Mouse (Mus musculus): ENCODE results near the gene Cd93. TPM values are rescaled to one million over a fixed set of nuclear protein-coding genes. Genes with fewer than 3 reads are reported as not detected.

Cd93 gene
- total RNA-seq, 2 experiments from 2014 or later: 5.0 to 6.2 TPM

- DNase-seq: no peak
Measured at GRCm38 (mm10) chr2:148441421-148441820, 1.9 kb downstream of the Cd93 start.

- no peak for DNase-seq
Measured at GRCm38 (mm10) chr2:148439691-148440276, 3.6 kb downstream of the Cd93 start.

GRCm38 (mm10) chr2:148436285-148436684, 7.1 kb downstream of the Cd93 start:
- DNase-seq: no peak

GRCm38 (mm10) chr2:148432346-148432745, 11.0 kb downstream of the Cd93 start:
- no peak for DNase-seq

DNA sequence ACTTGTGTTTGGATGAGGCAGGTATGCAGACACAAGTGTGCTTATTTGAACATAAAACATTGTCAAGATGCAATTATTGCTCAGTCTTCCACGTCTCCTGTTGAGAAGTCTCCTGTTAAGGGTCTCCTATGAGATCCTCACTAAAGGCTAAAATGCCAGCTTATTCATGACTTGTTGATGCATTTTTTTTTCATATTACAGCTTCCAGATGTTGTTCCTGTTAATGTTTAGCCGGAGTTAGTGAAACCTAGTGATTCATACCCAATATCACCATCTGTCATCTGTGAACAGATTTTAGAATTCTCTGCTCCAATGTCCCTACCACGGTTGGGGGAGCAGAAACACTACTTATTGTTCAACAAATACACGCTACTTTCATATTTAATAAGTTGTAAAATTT, 12.4 kb downstream of the Cd93 start:
- DNase-seq: no peak

DNA sequence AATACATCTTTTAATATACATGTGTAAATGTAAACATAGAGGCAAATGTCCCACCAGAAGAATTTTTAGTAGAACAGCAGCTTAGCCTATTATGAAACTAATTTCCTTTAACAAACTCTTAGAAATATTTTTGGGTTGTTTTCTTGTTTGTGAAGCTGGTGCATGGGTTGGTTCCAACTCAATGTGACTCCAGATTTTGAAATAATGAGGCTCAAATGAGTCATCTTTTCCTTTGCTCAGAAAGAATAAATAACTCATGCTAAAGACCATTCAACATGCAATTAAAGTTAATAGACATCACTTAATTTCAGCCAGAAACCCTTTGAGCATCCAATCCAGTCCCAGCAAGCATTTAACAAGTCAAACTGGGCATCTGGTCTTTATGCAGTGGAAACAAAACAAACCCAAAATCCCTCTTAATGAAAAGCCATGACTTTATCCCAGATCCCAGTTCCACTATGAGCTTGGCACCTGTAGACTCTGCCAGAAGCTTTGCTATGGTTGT, 14.3 kb downstream of the Cd93 start:
- no peak for DNase-seq

GRCm38 (mm10) chr2:148428523-148428922, 14.8 kb downstream of the Cd93 start:
- no peak for DNase-seq

GRCm38 (mm10) chr2:148427553-148427952, 15.8 kb downstream of the Cd93 start:
- no peak for DNase-seq

- no peak for DNase-seq
Measured at GRCm38 (mm10) chr2:148425709-148426382, 17.5 kb downstream of the Cd93 start.

DNA sequence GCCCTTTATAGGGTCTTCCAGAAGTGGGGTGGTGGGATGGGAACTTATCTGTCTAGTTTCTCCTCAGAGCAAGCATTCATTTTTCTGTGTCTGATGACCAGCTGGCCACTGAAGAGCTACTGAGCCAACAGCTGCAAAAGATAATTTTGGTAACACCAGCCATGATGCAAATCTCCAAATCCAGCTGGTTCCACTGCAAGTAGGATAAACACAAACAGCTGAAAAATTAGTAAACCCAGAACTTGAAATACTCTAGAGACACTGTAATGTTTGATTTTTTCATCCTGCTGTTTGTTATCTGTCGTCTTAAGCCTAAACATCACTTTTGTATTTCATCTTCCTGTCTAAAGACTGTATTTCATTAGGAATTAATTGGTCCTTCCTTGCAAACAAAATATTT, 21.7 kb downstream of the Cd93 start:
- no peak for DNase-seq

DNA sequence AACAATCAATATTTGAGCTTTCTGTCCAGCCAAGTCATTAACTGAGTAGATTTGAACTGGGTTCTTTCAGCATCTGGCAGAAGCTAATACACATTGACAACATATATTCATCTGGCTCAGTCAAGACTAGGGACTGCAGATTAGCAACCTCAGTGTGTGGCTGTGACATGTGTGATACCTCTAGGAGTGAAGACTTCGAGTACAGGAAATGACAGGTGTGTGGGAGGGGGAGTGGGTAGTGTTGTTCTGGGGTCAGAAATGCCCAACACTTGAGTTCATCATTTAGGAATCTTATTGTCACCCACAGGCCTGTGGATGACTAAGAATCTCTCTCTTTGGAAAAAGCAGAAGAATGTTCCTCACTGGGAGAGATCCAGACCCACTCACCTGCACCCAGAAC, 22.3 kb downstream of the Cd93 start:
- no peak for DNase-seq

- no peak for DNase-seq
Measured at GRCm38 (mm10) chr2:148419776-148420175, 23.6 kb downstream of the Cd93 start.

- DNase-seq: no peak
Measured at GRCm38 (mm10) chr2:148419151-148419550, 24.2 kb downstream of the Cd93 start.

DNA sequence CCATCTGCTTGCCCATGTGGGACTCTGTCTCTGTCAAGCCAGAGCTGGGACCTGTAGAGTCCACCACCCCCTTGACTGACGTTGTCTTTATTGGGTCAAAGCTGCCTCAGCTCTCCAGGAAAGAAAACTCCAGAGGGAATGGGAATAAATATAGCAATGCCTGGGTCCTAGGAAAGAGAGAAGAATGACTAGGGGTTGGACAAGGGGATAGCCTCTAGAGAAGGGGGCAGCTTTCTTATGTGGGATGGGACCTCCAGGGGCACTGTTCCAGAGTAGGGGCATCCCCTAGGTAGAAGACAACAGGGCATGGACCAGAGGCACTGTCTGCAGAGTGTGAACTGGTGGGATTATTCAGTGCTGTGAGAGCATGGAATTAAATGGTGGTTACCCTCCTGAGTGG, 33.5 kb downstream of the Cd93 start:
- DNase-seq: no peak

DNA sequence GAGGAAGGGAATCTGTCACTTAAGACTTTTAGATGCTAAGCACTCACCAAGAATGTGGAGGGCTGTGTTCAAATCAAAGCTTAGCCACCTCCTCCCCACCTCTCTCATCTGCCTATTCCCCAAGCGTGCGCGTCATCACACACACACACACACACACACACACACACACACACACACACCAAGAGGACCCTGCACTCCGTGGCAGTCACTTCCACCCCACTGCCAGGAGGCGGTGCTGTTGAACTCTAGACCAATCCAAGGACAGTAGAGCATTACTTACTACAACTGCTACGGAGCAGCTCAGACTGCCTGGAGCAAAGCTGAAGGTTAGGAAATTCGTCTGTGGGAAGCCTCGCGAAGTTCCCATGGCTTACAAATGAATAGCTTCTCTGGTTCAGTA, 34.2 kb downstream of the Cd93 start:
- peak; percentile 66 to 72 for DNase-seq

GRCm38 (mm10) chr2:148408761-148409120, 34.6 kb downstream of the Cd93 start:
- no peak for DNase-seq

- no peak for DNase-seq
Measured at GRCm38 (mm10) chr2:148407870-148408760, 35.2 kb downstream of the Cd93 start, which contains the start of gene Thbd. TSS of gene Thbd (minus strand) at chr2:148408188.

DNA sequence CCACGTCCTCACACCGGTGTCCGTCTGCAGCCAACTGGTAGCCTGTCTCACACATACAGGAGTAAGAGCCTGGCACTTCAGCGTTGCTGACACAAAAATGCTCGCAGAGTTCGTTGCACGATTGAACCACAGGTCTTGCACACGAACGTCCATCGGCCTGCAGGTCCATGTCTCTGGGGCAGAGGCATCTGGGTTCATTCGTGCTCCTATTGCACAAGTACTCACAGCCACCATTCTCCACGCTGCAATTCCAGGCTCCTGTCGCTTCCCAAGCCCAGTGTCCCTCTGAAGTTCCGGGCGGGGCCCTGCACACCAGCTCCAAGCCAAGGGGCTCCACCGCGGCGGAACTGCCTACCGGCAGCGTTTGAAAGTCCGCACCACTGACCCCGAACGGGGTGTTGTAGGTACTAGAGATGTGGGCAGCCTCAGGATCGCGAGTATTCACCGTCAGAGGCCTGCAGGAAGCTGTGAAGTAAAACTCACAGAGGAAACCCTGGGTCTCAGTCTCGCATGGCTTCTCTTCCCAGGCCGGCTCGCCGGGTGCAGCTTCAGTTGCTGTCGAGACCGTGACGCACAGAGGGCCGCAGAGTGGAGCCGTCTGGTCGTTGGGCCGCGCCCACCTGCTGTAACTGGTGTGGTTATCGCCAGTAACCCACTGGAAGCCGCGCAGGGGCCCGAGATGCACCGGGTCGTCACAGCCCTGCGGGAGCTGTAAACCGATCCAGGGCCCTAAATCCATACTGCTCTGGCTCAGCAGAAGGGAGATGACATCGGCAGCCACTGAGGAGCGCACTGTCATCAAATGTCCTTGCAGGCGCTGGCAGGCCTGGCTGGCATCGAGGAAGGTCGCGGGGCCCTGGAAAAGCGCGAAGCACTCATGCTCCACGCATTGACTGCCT, 36.1 kb downstream of the Cd93 start:
- no peak for DNase-seq

- peak in 1 of 2 experiments; percentile 20 for DNase-seq
Measured at GRCm38 (mm10) chr2:148406160-148406970, 37.0 kb downstream of the Cd93 start.

- no peak for DNase-seq
Measured at GRCm38 (mm10) chr2:148404906-148405305, 38.5 kb downstream of the Cd93 start.

DNA sequence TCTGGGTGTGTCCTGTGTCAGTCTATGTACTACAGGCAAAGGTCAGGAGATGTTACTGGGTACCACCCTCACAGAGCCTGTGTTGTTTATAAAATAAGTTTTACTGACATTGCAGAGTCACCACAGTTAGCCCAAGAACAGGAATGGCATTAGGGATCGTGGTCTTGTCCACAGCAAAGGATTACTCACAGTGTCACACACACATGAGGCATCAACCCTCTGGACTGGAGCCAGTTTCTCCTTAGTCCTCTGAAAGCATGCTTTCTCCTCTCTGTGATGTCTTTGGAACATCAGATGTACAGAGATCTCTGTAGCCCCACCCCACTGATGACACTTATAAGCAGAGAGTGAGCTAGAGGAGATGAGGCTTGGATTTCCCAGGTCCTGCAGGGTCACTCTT, 41.1 kb downstream of the Cd93 start:
- no peak for DNase-seq
